Comparison of ENCODE assay signal across 8 mouse cellular contexts in genomic region chr8:109737237-109738048, GRCm38 (mm10). TPM values are rescaled to one million over a fixed set of nuclear protein-coding genes. Genes with fewer than 3 reads are reported as not detected.
DNase-seq lines count a peak whose midpoint lies in the region; ATAC-seq and TF ChIP-seq lines count a peak whose summit lies in the region.

Gene Atxn1l (minus strand): TSS chr8:109737739.

- peaks cover 10% of the 10 kb centered on the region for H3K4me1 ChIP-seq in embryonic facial prominence, embryonic 14.5 days (ENCODE audit: control insufficient read depth, insufficient read depth, low read length)
- H3K4me1 ChIP-seq in limb, embryonic 14.5 days (ENCODE audit: control insufficient read depth, insufficient read depth, low read length) = peaks cover 7% of the 10 kb centered on the region
- H3K4me1 ChIP-seq in midbrain, postnatal 0 days (ENCODE audit: insufficient read depth, low read length) = peaks cover 9% of the 10 kb centered on the region; the same call in 1 of the 2 replicates

- H3K4me3 ChIP-seq in embryonic facial prominence, embryonic 14.5 days (ENCODE audit: low read depth, low read length) = peak within 1 kb of the TSS; percentile 98
- H3K4me3 ChIP-seq in limb, embryonic 14.5 days (replicated peaks; ENCODE audit: low read length) = peak within 1 kb of the TSS; percentile 99
- H3K4me3 ChIP-seq in midbrain, postnatal 0 days (ENCODE audit: low read depth, low read length) = peak within 1 kb of the TSS; percentile 95

- peak within 1 kb of the TSS; percentile 96 for H3K4me2 ChIP-seq in embryonic facial prominence, embryonic 14.5 days (ENCODE audit: low read depth, low read length)
- peak within 1 kb of the TSS; percentile 82 for H3K4me2 ChIP-seq in limb, embryonic 14.5 days (replicated peaks; ENCODE audit: low read depth, low read length, severe bottlenecking)
- peak within 1 kb of the TSS; percentile 89 for H3K4me2 ChIP-seq in midbrain, postnatal 0 days (ENCODE audit: low read depth, low read length, poor library complexity, severe bottlenecking)

- no peaks in the 10 kb centered on the region for H3K27me3 ChIP-seq in embryonic facial prominence, embryonic 14.5 days (replicated peaks; ENCODE audit: control insufficient read depth, insufficient read depth, low read length)
- no peaks in the 10 kb centered on the region for H3K27me3 ChIP-seq in limb, embryonic 14.5 days (ENCODE audit: control insufficient read depth, insufficient read depth, low read length)
- no peaks in the 10 kb centered on the region for H3K27me3 ChIP-seq in midbrain, postnatal 0 days (ENCODE audit: insufficient read depth, low read length)

- TF ChIP-seq CTCF in midbrain, postnatal 0 days (IDR thresholded peaks at IDR 0.05) = peak; percentile 75

- TF ChIP-seq POLR2A in limb, embryonic 14.5 days (IDR thresholded peaks at IDR 0.05; ENCODE audit: borderline replicate concordance, extremely low read depth, insufficient read depth, insufficient read length) = 0 out of 2 replicates have a peak, but pooled peaks have one; percentile 50

- H3K27ac ChIP-seq in embryonic facial prominence, embryonic 14.5 days (replicated peaks; ENCODE audit: low read depth, low read length) = peak within 1 kb of the TSS; percentile 65; the same call in 1 of the 2 replicates
- peak within 1 kb of the TSS; percentile 67 for H3K27ac ChIP-seq in limb, embryonic 14.5 days (replicated peaks; ENCODE audit: low read depth, low read length)
- H3K27ac ChIP-seq in midbrain, postnatal 0 days (ENCODE audit: low read depth, low read length) = peak within 1 kb of the TSS; percentile 59

- H3K9ac ChIP-seq in embryonic facial prominence, embryonic 14.5 days (ENCODE audit: low read depth, low read length) = peak within 1 kb of the TSS; percentile 98
- H3K9ac ChIP-seq in limb, embryonic 14.5 days (ENCODE audit: low read depth, low read length, severe bottlenecking) = peak within 1 kb of the TSS; percentile 97
- H3K9ac ChIP-seq in midbrain, postnatal 0 days (replicated peaks; ENCODE audit: low read length, poor library complexity, severe bottlenecking) = peak within 1 kb of the TSS; percentile 94

- H3K36me3 ChIP-seq in embryonic facial prominence, embryonic 14.5 days (ENCODE audit: control insufficient read depth, insufficient read depth, low read length) = peaks cover 22% of the 10 kb centered on the region
- H3K36me3 ChIP-seq in limb, embryonic 14.5 days (ENCODE audit: control insufficient read depth, insufficient read depth, low read length) = peaks cover 22% of the 10 kb centered on the region
- H3K36me3 ChIP-seq in midbrain, postnatal 0 days (ENCODE audit: insufficient read depth, low read length) = peaks cover 21% of the 10 kb centered on the region

- ATAC-seq in embryonic facial prominence, embryonic 14.5 days (ENCODE audit: low read depth) = peak; percentile 82
- peak; percentile 90 for ATAC-seq in limb, embryonic 14.5 days (ENCODE audit: low FRiP score, low read depth)
- peak; percentile 86 for ATAC-seq in midbrain, postnatal 0 days (ENCODE audit: low FRiP score)

- H3K9me3 ChIP-seq in embryonic facial prominence, embryonic 14.5 days (ENCODE audit: control insufficient read depth, low read length) = no peaks in the 10 kb centered on the region
- H3K9me3 ChIP-seq in limb, embryonic 14.5 days (ENCODE audit: control insufficient read depth, low read length) = no peaks in the 10 kb centered on the region
- no peaks in the 10 kb centered on the region for H3K9me3 ChIP-seq in midbrain, postnatal 0 days (ENCODE audit: low read length)

- under 1% methylated on average over 33 of the region's 59 CpGs for WGBS in embryonic facial prominence, embryonic 14.5 days
- under 1% methylated on average over 49 of the region's 59 CpGs for WGBS in limb, embryonic 14.5 days
- 2% methylated on average over 40 of the region's 59 CpGs for WGBS in midbrain, postnatal 0 days

- DNase-seq in 3T3-L1 (ENCODE audit: low read depth, low spot score) = peak; percentile 89
- DNase-seq in adrenal gland, postnatal 4 days (ENCODE audit: low spot score in 2 of 2) = peak; percentile 77 to 80
- DNase-seq in embryonic facial prominence, embryonic 14.5 days (ENCODE audit: low spot score) = peak; percentile 78
- DNase-seq in heart, adult 8-10 months (ENCODE audit: low spot score) = peak; percentile 80
- DNase-seq in kidney, adult 9 months = peak; percentile 90
- DNase-seq in limb, embryonic 14.5 days (ENCODE audit: low spot score) = peak; percentile 85
- DNase-seq in midbrain, postnatal 0 days (ENCODE audit: low spot score) = peak; percentile 88
- DNase-seq in spleen, postnatal 14 days (ENCODE audit: low spot score in 2 of 2) = peak; percentile 70 to 85

RNA-seq across cellular contexts. Expression of gene Atxn1l, which starts in this region (rescaled TPM):
- 10 to 100 TPM; 57.5 to 61.5 TPM for total RNA-seq in adrenal gland, postnatal 4 days (2021)
- polyA plus RNA-seq in embryonic facial prominence, embryonic 14.5 days (2014; fragmentation: Nextera tagmentation; extraction: Ambion mirVana) = 7.9 and 9.2 TPM in 2 replicates
- 10 to 100 TPM; 17.9 to 21.0 (median 20.1) TPM for total RNA-seq in heart, adult 8-10 months (2022)
- polyA plus RNA-seq in limb, embryonic 14.5 days (2012; rRNA removed) = 16.2 and 19.0 TPM in 2 replicates
- polyA plus RNA-seq in limb, embryonic 14.5 days (2014; fragmentation: Nextera tagmentation; extraction: Ambion mirVana) = 8.7 and 9.6 TPM in 2 replicates
- total RNA-seq in midbrain, postnatal 0 days (2014; rRNA removed) = 12.4 and 16.9 TPM in 2 replicates
- 1.8 and 3.9 TPM in 2 replicates for polyA plus RNA-seq in midbrain, postnatal 0 days (2015; fragmentation: Nextera tagmentation; extraction: Ambion mirVana)

Comparison
In these comparisons a context has a peak if more than half of its experiments do, and no peak if none do; other contexts are left out.
1. Peak in every context shown above with its lines: DNase-seq, ATAC-seq, H3K4me3 ChIP-seq and H3K27ac ChIP-seq.